In the genomic region with DNA sequence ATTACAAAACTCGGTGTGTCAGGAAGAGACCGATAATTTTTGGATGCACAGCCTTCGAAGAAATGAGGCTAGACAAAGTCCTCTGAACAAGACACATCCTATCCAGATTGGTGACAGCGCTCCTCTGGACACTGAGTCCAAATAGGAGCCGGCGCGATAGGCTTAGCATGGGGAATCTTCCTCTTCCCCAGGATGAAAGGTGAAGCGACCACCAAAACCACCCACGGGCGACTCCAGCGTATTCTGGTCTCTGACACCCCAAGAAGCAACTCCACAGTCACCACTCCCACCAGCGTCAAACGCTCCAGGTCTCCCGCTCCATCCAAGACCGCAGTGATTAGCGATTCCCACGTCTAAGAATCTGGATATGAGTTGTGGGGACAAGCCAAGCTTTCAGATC, we compare ENCODE assay signal across 8 mouse cellular contexts. TPM values are rescaled to one million over a fixed set of nuclear protein-coding genes. Genes with fewer than 3 reads are reported as not detected.
DNase-seq lines count a peak whose midpoint lies in the region; ATAC-seq and TF ChIP-seq lines count a peak whose summit lies in the region.

No protein-coding gene starts in this region.

- 0 out of 2 replicates have a peak overlapping the region, but pooled peaks have one; percentile 49 for H3K27ac ChIP-seq in layer of hippocampus, adult 2 months
- H3K27ac ChIP-seq in embryonic facial prominence, embryonic 14.5 days (replicated peaks; ENCODE audit: low read depth, low read length), result no peak overlapping the region
- no peak overlapping the region for H3K27ac ChIP-seq in hindbrain, embryonic 16.5 days (ENCODE audit: low read depth, low read length)
- H3K27ac ChIP-seq in neural tube, embryonic 12.5 days, result no peak overlapping the region

- ATAC-seq in embryonic facial prominence, embryonic 14.5 days (ENCODE audit: low read depth), result no peak
- ATAC-seq in hindbrain, embryonic 16.5 days, result 0 out of 2 replicates have a peak, but pooled peaks have one; percentile 4
- ATAC-seq in neural tube, embryonic 12.5 days (ENCODE audit: low FRiP score, low read depth), result no peak

- intact Hi-C loops in gastrocnemius, postnatal 36 days (cut with DNase I), result no loop called here

- H3K27me3 ChIP-seq in embryonic facial prominence, embryonic 14.5 days (replicated peaks; ENCODE audit: control insufficient read depth, insufficient read depth, low read length), result peaks cover 35% of the 10 kb centered on the region
- H3K27me3 ChIP-seq in hindbrain, embryonic 16.5 days (replicated peaks; ENCODE audit: control insufficient read depth, insufficient read depth, low read length), result peaks cover 10% of the 10 kb centered on the region
- peaks cover 33% of the 10 kb centered on the region for H3K27me3 ChIP-seq in neural tube, embryonic 12.5 days (replicated peaks)

- peaks cover 9% of the 10 kb centered on the region; the same call in 1 of the 2 replicates for H3K4me1 ChIP-seq in embryonic facial prominence, embryonic 14.5 days (ENCODE audit: control insufficient read depth, insufficient read depth, low read length)
- peaks cover 16% of the 10 kb centered on the region for H3K4me1 ChIP-seq in hindbrain, embryonic 16.5 days (ENCODE audit: control insufficient read depth, insufficient read depth, low read depth, low read length)
- H3K4me1 ChIP-seq in neural tube, embryonic 12.5 days, result peaks cover 27% of the 10 kb centered on the region; the same call in 1 of the 2 replicates

- no peak for TF ChIP-seq CTCF in layer of hippocampus, adult 2 months (conservative IDR thresholded peaks at IDR 0.05)

- no peaks in the 10 kb centered on the region for H3K9me3 ChIP-seq in embryonic facial prominence, embryonic 14.5 days (ENCODE audit: control insufficient read depth, low read length)
- no peaks in the 10 kb centered on the region for H3K9me3 ChIP-seq in hindbrain, embryonic 16.5 days (ENCODE audit: control insufficient read depth, low read length)
- no peaks in the 10 kb centered on the region for H3K9me3 ChIP-seq in neural tube, embryonic 12.5 days

- peak overlapping the region; percentile 58; the same call in 1 of the 2 replicates for H3K9ac ChIP-seq in embryonic facial prominence, embryonic 14.5 days (ENCODE audit: low read depth, low read length)
- peak overlapping the region; percentile 74 for H3K9ac ChIP-seq in hindbrain, embryonic 16.5 days (ENCODE audit: low read depth, low read length)
- peak overlapping the region; percentile 61 for H3K9ac ChIP-seq in neural tube, embryonic 12.5 days

- H3K4me3 ChIP-seq in layer of hippocampus, adult 2 months, result peak overlapping the region; percentile 74
- peak overlapping the region; percentile 71 for H3K4me3 ChIP-seq in embryonic facial prominence, embryonic 14.5 days (ENCODE audit: low read depth, low read length)
- peak overlapping the region; percentile 87 for H3K4me3 ChIP-seq in hindbrain, embryonic 16.5 days (ENCODE audit: low read length)
- peak overlapping the region; percentile 67 for H3K4me3 ChIP-seq in neural tube, embryonic 12.5 days

- no peaks in the 10 kb centered on the region for H3K36me3 ChIP-seq in embryonic facial prominence, embryonic 14.5 days (ENCODE audit: control insufficient read depth, insufficient read depth, low read length)
- no peaks in the 10 kb centered on the region for H3K36me3 ChIP-seq in hindbrain, embryonic 16.5 days (ENCODE audit: control insufficient read depth, insufficient read depth, low read length)
- H3K36me3 ChIP-seq in neural tube, embryonic 12.5 days, result no peaks in the 10 kb centered on the region

- 4% methylated on average over 15 of the region's 17 CpGs for WGBS in embryonic facial prominence, embryonic 14.5 days
- WGBS in hindbrain, embryonic 16.5 days, result 1% methylated on average over 17 of the region's 17 CpGs
- WGBS in neural tube, embryonic 12.5 days, result 2% methylated on average over 17 of the region's 17 CpGs

- DNase-seq in layer of hippocampus, adult 2 months (ENCODE audit: low spot score in 2 of 2), result no peak
- no peak for DNase-seq in layer of hippocampus, adult 9-10 months (ENCODE audit: low spot score)
- no peak for DNase-seq in embryonic facial prominence, embryonic 14.5 days (ENCODE audit: low spot score)
- DNase-seq in gastrocnemius, postnatal 36 days, result no peak
- DNase-seq in cerebellum, adult 9-10 months, result no peak
- no peak for DNase-seq in ovary, postnatal 10 days (ENCODE audit: low spot score)

- peak overlapping the region; percentile 85 for H3K4me2 ChIP-seq in embryonic facial prominence, embryonic 14.5 days (ENCODE audit: low read depth, low read length)
- peak overlapping the region; percentile 99 for H3K4me2 ChIP-seq in hindbrain, embryonic 16.5 days (ENCODE audit: low read length)
- H3K4me2 ChIP-seq in neural tube, embryonic 12.5 days (replicated peaks), result peak overlapping the region; percentile 96

RNA-seq across cellular contexts. Expression of gene Mast4, which starts 1.1 kb away (rescaled TPM):
- total RNA-seq in layer of hippocampus, adult 2 months (2021), result 10 to 100 TPM; 66.7 to 68.9 TPM
- 21.1 and 24.3 TPM in 2 replicates for polyA plus RNA-seq in embryonic facial prominence, embryonic 14.5 days (2014; fragmentation: Nextera tagmentation; extraction: Ambion mirVana)
- 24.6 and 26.5 TPM in 2 replicates for polyA plus RNA-seq in hindbrain, embryonic 16.5 days (2015; fragmentation: Nextera tagmentation; extraction: Ambion mirVana)
- 18.8 and 24.6 TPM in 2 replicates for polyA plus RNA-seq in neural tube, embryonic 12.5 days (2016; fragmentation: Nextera tagmentation; extraction: Ambion mirVana)
- 10 to 100 TPM; 30.8 to 33.7 TPM for total RNA-seq in gastrocnemius, postnatal 36 days (2021)
